Mouse (Mus musculus) hindbrain, embryonic 16.5 days (tissue): ENCODE data around the gene Pus7l. TPM values are rescaled to one million over a fixed set of nuclear protein-coding genes. Genes with fewer than 3 reads are reported as not detected.

Experiments used
- polyA plus RNA-seq: library from polyadenylated mRNA; unstranded; fragments of >200 nt; fragmentation: Nextera tagmentation; extraction: Ambion mirVana; gene quantifications from 2 replicates; pipeline ENCODE4 v1.2.1, GENCODE M21; 2015

Pus7l gene
- polyA plus RNA-seq, 1 experiment from 2014 or later, result 6.1 TPM

Other genes with a start within 250 kb of the Pus7l start
- gene Adamts20, start 78.1 kb downstream of the Pus7l start, polyA plus RNA-seq, result 2.8 and 3.4 TPM in 2 replicates
- gene Irak4, start 96 bp upstream of the Pus7l start, polyA plus RNA-seq, result 1.7 and 2.5 TPM in 2 replicates
- gene Twf1, start 46.3 kb upstream of the Pus7l start, polyA plus RNA-seq, result 74.2 and 75.0 TPM in 2 replicates
- 13.9 and 16.2 TPM in 2 replicates for gene Tmem117, start 85.7 kb upstream of the Pus7l start, polyA plus RNA-seq